Mouse (Mus musculus) left cerebral cortex, adult 2 months (tissue): ENCODE measurements around the gene Slc6a11. TPM values are rescaled to one million over a fixed set of nuclear protein-coding genes. Genes with fewer than 3 reads are reported as not detected.

Experiments used
- DNase-seq, 2 experiments: peaks; one replicate each; pipeline ENCODE4 v3.0.0; 2021 to 2022; ENCODE audit warnings: low spot score in 2 of 2, mixed read lengths in 1 of 2; ENCODE audit errors: extremely low spot score in 1 of 2
- H3K27ac ChIP-seq: fragments of 200-600 bp; 2 replicates; pipeline ENCODE4 v1.8.1; 2022
- H3K4me3 ChIP-seq: fragments of 200-600 bp; 2 replicates; pipeline ENCODE4 v1.8.1; 2022
- CTCF ChIP-seq: fragments of 200-600 bp; IDR thresholded peaks from 2 replicates; pipeline ENCODE4 v1.8.1; 2022; ENCODE audit warnings: antibody characterized with exemption, mild to moderate bottlenecking, moderate library complexity
- intact Hi-C: fragments of 180-260 bp; cut with DNase I; formaldehyde crosslinking; loops from one replicate; pipeline ENCODE4 v1.15.1; 2025
- total RNA-seq, 2 experiments: library from RNA; stranded (reverse); gene quantifications; 2 replicates each; pipeline ENCODE4 v1.2.3; 2021

Gene Slc6a11
- total RNA-seq, 2 experiments from 2014 or later = 75.3 to 84.5 TPM

GRCm38 (mm10) chr6:114245665-114246064 lies 114.6 kb downstream of the Slc6a11 start:
- intact Hi-C loops = no loop called here

GRCm38 (mm10) chr6:114250311-114250710 lies 119.3 kb downstream of the Slc6a11 start:
- peak; percentile 80 for DNase-seq

More at GRCm38 (mm10) chr6:114245665-114246064, 114.6 kb downstream of the Slc6a11 start:
- no peak for DNase-seq
- Histone ChIP-seq H3K27ac (no peak overlapping the region), H3K4me3 (no peak overlapping the region)
- TF ChIP-seq CTCF = no peak

GRCm38 (mm10) chr6:114254927-114255326 lies 123.9 kb downstream of the Slc6a11 start:
- intact Hi-C loops = loop anchor here (5.0 kb wide), 1 partner anchor 143 kb away; no protein-coding TSS in a partner anchor
- no peak for TF ChIP-seq CTCF
- Histone ChIP-seq H3K4me3 (no peak overlapping the region), H3K27ac (peak overlapping the region; percentile 53)
- peak; percentile 35 to 55 for DNase-seq

More at GRCm38 (mm10) chr6:114250311-114250710, 119.3 kb downstream of the Slc6a11 start:
- peak; percentile 98 for TF ChIP-seq CTCF
- H3K4me3 ChIP-seq = no peak overlapping the region
- intact Hi-C loops = loop anchor here (2.0 to 5.0 kb wide), 2 partner anchors 138 to 162 kb away; no protein-coding TSS in a partner anchor
- H3K27ac ChIP-seq = no peak overlapping the region

- intact Hi-C loops = no loop called here
- TF ChIP-seq CTCF = no peak
- no peak for DNase-seq
- Histone ChIP-seq H3K27ac (no peak overlapping the region), H3K4me3 (no peak overlapping the region)
Observed at GRCm38 (mm10) chr6:114257762-114258361, 126.8 kb downstream of the Slc6a11 start.

GRCm38 (mm10) chr6:114258661-114259193 lies 127.7 kb downstream of the Slc6a11 start:
- DNase-seq = no peak
- Histone ChIP-seq H3K4me3 (no peak overlapping the region), H3K27ac (no peak overlapping the region)
- intact Hi-C loops = no loop called here
- TF ChIP-seq CTCF = no peak

GRCm38 (mm10) chr6:114261609-114262008 lies 130.6 kb downstream of the Slc6a11 start:
- intact Hi-C loops = no loop called here
- Histone ChIP-seq H3K27ac (peak overlapping the region; percentile 21; the same call in 1 of the 2 replicates), H3K4me3 (no peak overlapping the region)
- no peak for DNase-seq
- TF ChIP-seq CTCF = no peak

GRCm38 (mm10) chr6:114264010-114264409 lies 133.0 kb downstream of the Slc6a11 start:
- Histone ChIP-seq H3K27ac (no peak overlapping the region), H3K4me3 (no peak overlapping the region)
- intact Hi-C loops = no loop called here
- no peak for DNase-seq
- no peak for TF ChIP-seq CTCF

- intact Hi-C loops = no loop called here
- DNase-seq = no peak
- Histone ChIP-seq H3K27ac (no peak overlapping the region), H3K4me3 (no peak overlapping the region)
- no peak for TF ChIP-seq CTCF
Observed at GRCm38 (mm10) chr6:114264426-114264825, 133.4 kb downstream of the Slc6a11 start.

GRCm38 (mm10) chr6:114266273-114266672 lies 135.2 kb downstream of the Slc6a11 start:
- intact Hi-C loops = no loop called here
- Histone ChIP-seq H3K4me3 (no peak overlapping the region), H3K27ac (no peak overlapping the region)
- TF ChIP-seq CTCF = no peak
- no peak for DNase-seq

- intact Hi-C loops = no loop called here
- H3K27ac ChIP-seq = no peak overlapping the region
- no peak overlapping the region for H3K4me3 ChIP-seq
- no peak for TF ChIP-seq CTCF
- DNase-seq = no peak
Observed at GRCm38 (mm10) chr6:114267979-114268378, 136.9 kb downstream of the Slc6a11 start.

GRCm38 (mm10) chr6:114269589-114269988 lies 138.5 kb downstream of the Slc6a11 start:
- no peak for DNase-seq
- no peak overlapping the region for H3K4me3 ChIP-seq
- intact Hi-C loops = no loop called here
- TF ChIP-seq CTCF = no peak
- no peak overlapping the region for H3K27ac ChIP-seq

GRCm38 (mm10) chr6:114270799-114271198 lies 139.8 kb downstream of the Slc6a11 start:
- no peak for TF ChIP-seq CTCF
- no peak for DNase-seq
- no peak overlapping the region for H3K4me3 ChIP-seq
- intact Hi-C loops = no loop called here
- H3K27ac ChIP-seq = no peak overlapping the region

- Histone ChIP-seq H3K4me3 (no peak overlapping the region), H3K27ac (no peak overlapping the region)
- no peak for DNase-seq
- no peak for TF ChIP-seq CTCF
- intact Hi-C loops = no loop called here
Observed at GRCm38 (mm10) chr6:114272279-114272678, 141.2 kb downstream of the Slc6a11 start.
